9 mouse cellular contexts compared by ENCODE assay signal in the genomic region with DNA sequence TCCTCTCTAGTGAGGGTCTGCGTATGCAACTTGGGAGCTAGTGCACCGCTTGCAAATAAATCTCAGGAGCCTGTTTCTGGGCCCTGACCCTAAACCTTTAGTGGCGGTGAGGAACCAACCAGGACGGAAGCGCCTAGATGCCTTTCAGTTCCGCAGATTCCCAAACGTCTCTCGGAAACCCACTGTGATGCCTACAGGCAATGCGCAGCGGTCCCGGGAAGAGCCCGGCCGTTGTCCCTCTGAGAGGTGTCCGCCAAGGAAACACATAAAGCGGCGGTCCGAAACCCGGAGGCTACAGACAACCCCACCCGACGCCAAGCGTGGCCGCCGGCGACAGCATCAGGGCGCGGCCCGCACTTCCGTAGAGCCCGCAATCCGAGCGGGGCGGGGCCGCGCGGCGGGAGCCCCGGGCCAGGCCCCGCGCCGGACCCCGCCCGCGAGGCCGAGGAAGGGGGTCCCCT. TPM values are rescaled to one million over a fixed set of nuclear protein-coding genes. Genes with fewer than 3 reads are reported as not detected.
DNase-seq lines count a peak whose midpoint lies in the region; ATAC-seq and TF ChIP-seq lines count a peak whose summit lies in the region.
"Had no signal": no experiment of that assay in that cellular context is flagged by ENCODE, and none has a peak within 500 bp of the region (broad histone marks: within the 10 kb centered on the region; RNA-seq: fewer than 3 reads in every experiment).

No protein-coding gene starts in this region.

- DNase-seq in heart, adult 18-20 months, result peak; percentile 59 to 72
- no peak for DNase-seq in heart, adult 8-10 months (ENCODE audit: low spot score)
- peak; percentile 56 for DNase-seq in cerebellum, adult 9-11 months
- DNase-seq in heart, adult 2 months, result peak; percentile 74 to 75
- DNase-seq in kidney, adult 9 months, result peak; percentile 46
- DNase-seq in lung, embryonic 14.5 days, result peak; percentile 66
- peak; percentile 51 for DNase-seq in urinary bladder, postnatal 14 days (ENCODE audit: low spot score)

- H3K4me3 ChIP-seq in heart, adult 2 months, result peak overlapping the region; percentile 72
- peak overlapping the region; percentile 94 for H3K4me3 ChIP-seq in lung, embryonic 14.5 days (ENCODE audit: low read depth, low read length)
- peak overlapping the region; percentile 71 for H3K4me3 ChIP-seq in olfactory bulb, adult 2 months (ENCODE audit: insufficient read depth, low read depth, low read length)

- no peak for TF ChIP-seq EP300 in heart, adult 2 months (IDR thresholded peaks at IDR 0.05; ENCODE audit: insufficient read depth, low read depth, low read length)

- no peaks in the 10 kb centered on the region for H3K27me3 ChIP-seq in heart, adult 2 months (ENCODE audit: control insufficient read depth, insufficient read depth, low read length)
- no peaks in the 10 kb centered on the region for H3K27me3 ChIP-seq in lung, embryonic 14.5 days (ENCODE audit: insufficient read depth, low read length)

- peaks cover 6% of the 10 kb centered on the region for H3K36me3 ChIP-seq in heart, adult 2 months (ENCODE audit: control insufficient read depth, insufficient read depth, low read length)
- peaks cover 65% of the 10 kb centered on the region for H3K36me3 ChIP-seq in lung, embryonic 14.5 days (ENCODE audit: insufficient read depth)

- H3K4me1 ChIP-seq in heart, adult 2 months (ENCODE audit: control insufficient read depth, insufficient read depth, low read length), result peaks cover 7% of the 10 kb centered on the region
- H3K4me1 ChIP-seq in lung, embryonic 14.5 days (ENCODE audit: insufficient read depth), result peaks cover 11% of the 10 kb centered on the region
- peaks cover 20% of the 10 kb centered on the region for H3K4me1 ChIP-seq in olfactory bulb, adult 2 months (ENCODE audit: control insufficient read depth, insufficient read depth, low read length)

- peak overlapping the region; percentile 98 for H3K9ac ChIP-seq in heart, adult 2 months (ENCODE audit: low read depth, low read length)
- peak overlapping the region; percentile 93 for H3K9ac ChIP-seq in lung, embryonic 14.5 days

- 1% methylated on average over 43 of the region's 44 CpGs for WGBS in heart, adult 2 months
- under 1% methylated on average over 43 of the region's 44 CpGs for WGBS in lung, embryonic 14.5 days
- 6% methylated on average over 39 of the region's 44 CpGs for WGBS in olfactory bulb, adult 2 months

- no peaks in the 10 kb centered on the region for H3K9me3 ChIP-seq in lung, embryonic 14.5 days (ENCODE audit: low read depth, low read length)

- no peak for TF ChIP-seq POLR2A in heart, adult 2 months (IDR thresholded peaks at IDR 0.05; ENCODE audit: insufficient read depth, low read depth, low read length)
- no peak for TF ChIP-seq POLR2A in olfactory bulb, adult 2 months (IDR thresholded peaks at IDR 0.05; ENCODE audit: insufficient read depth, low read depth, low read length)

- intact Hi-C loops in heart, adult 2 months (cut with DNase I), result loop anchor here (1.0 to 5.0 kb wide), 3 partner anchors 8 to 131 kb away; partner anchors contain the start of genes Cenpx, Lrrc45, Mcrip1 and P4hb

- peaks cover 5% of the 10 kb centered on the region for H3K79me2 ChIP-seq in heart, adult 2 months (replicated peaks; ENCODE audit: control insufficient read depth, insufficient read depth, low read length)

- ATAC-seq in lung, embryonic 14.5 days (ENCODE audit: insufficient read depth), result peak; percentile 40

- H3K27ac ChIP-seq in heart, adult 2 months, result peak overlapping the region; percentile 94
- peak overlapping the region; percentile 96 for H3K27ac ChIP-seq in lung, embryonic 14.5 days (ENCODE audit: low read depth)
- H3K27ac ChIP-seq in olfactory bulb, adult 2 months (ENCODE audit: insufficient read depth, low read depth, low read length), result no peak overlapping the region

- peak overlapping the region; percentile 95 for H3K4me2 ChIP-seq in lung, embryonic 14.5 days

- TF ChIP-seq CTCF in heart, adult 2 months (IDR thresholded peaks at IDR 0.05), result no peak
- TF ChIP-seq CTCF in lung, embryonic 14.5 days (IDR thresholded peaks at IDR 0.05; ENCODE audit: low read depth), result no peak
- TF ChIP-seq CTCF in olfactory bulb, adult 2 months (IDR thresholded peaks at IDR 0.05; ENCODE audit: insufficient read depth, low read depth, low read length), result 0 out of 2 replicates have a peak, but pooled peaks have one; percentile 8

RNA-seq across cellular contexts. Expression of gene Arhgdia, which starts 0.5 kb away (rescaled TPM):
- total RNA-seq in heart, adult 18-20 months (2021), result 100 to 1,000 TPM; 133 to 144 TPM
- total RNA-seq in heart, adult 8-10 months (2022), result 100 to 1,000 TPM; 130 to 152 (median 141) TPM
- total RNA-seq in heart, adult 2 months (2021), result 100 to 1,000 TPM; 139 to 144 TPM
- 245 and 257 TPM in 2 replicates for polyA plus RNA-seq in heart, adult 2 months (2012; rRNA removed)
- polyA plus RNA-seq in lung, embryonic 14.5 days (2014; fragmentation: Nextera tagmentation; extraction: Ambion mirVana), result 717 and 734 TPM in 2 replicates
- polyA plus RNA-seq in olfactory bulb, adult 2 months (2012; ENCODE audit: insufficient read depth, insufficient read length, low replicate concordance, missing spikeins), result 143 TPM in 1 of 2 replicates, not detected in the other

RNA-seq across cellular contexts. Expression of gene P4hb, which starts 7.8 kb away (rescaled TPM):
- total RNA-seq in heart, adult 18-20 months (2021), result 100 to 1,000 TPM; 230 TPM
- 100 to 1,000 TPM; 217 to 256 (median 229) TPM for total RNA-seq in heart, adult 8-10 months (2022)
- total RNA-seq in heart, adult 2 months (2021), result 100 to 1,000 TPM; 221 to 246 TPM
- polyA plus RNA-seq in heart, adult 2 months (2012; rRNA removed), result 115 and 174 TPM in 2 replicates
- 872 and 897 TPM in 2 replicates for polyA plus RNA-seq in lung, embryonic 14.5 days (2014; fragmentation: Nextera tagmentation; extraction: Ambion mirVana)
- 309 TPM in 1 of 2 replicates, not detected in the other for polyA plus RNA-seq in olfactory bulb, adult 2 months (2012; ENCODE audit: insufficient read depth, insufficient read length, low replicate concordance, missing spikeins)

RNA-seq across cellular contexts. Expression of gene Alyref, which starts 17.3 kb away (rescaled TPM):
- 10 to 100 TPM; 44.1 to 46.9 TPM for total RNA-seq in heart, adult 18-20 months (2021)
- 10 to 100 TPM; 32.3 to 51.0 (median 45.7) TPM for total RNA-seq in heart, adult 8-10 months (2022)
- total RNA-seq in heart, adult 2 months (2021), result 10 to 100 TPM; 48.7 to 52.0 TPM
- 13.6 and 15.6 TPM in 2 replicates for polyA plus RNA-seq in heart, adult 2 months (2012; rRNA removed)
- polyA plus RNA-seq in lung, embryonic 14.5 days (2014; fragmentation: Nextera tagmentation; extraction: Ambion mirVana), result 617 and 627 TPM in 2 replicates
- not detected in 2 replicates for polyA plus RNA-seq in olfactory bulb, adult 2 months (2012; ENCODE audit: insufficient read depth, insufficient read length, low replicate concordance, missing spikeins)

RNA-seq across cellular contexts. Expression of gene Anapc11, which starts 17.3 kb away (rescaled TPM):
- 10 to 100 TPM; 84.4 to 89.0 TPM for total RNA-seq in heart, adult 18-20 months (2021)
- 10 to 100 TPM; 77.9 to 91.8 (median 84.8) TPM for total RNA-seq in heart, adult 8-10 months (2022)
- total RNA-seq in heart, adult 2 months (2021), result 10 to 100 TPM; 79.9 to 89.0 TPM
- 87.8 and 105 TPM in 2 replicates for polyA plus RNA-seq in heart, adult 2 months (2012; rRNA removed)
- 229 and 237 TPM in 2 replicates for polyA plus RNA-seq in lung, embryonic 14.5 days (2014; fragmentation: Nextera tagmentation; extraction: Ambion mirVana)
- not detected in 2 replicates for polyA plus RNA-seq in olfactory bulb, adult 2 months (2012; ENCODE audit: insufficient read depth, insufficient read length, low replicate concordance, missing spikeins)

RNA-seq across cellular contexts. Expression of gene Npb, which starts 27.4 kb away (rescaled TPM):
- not detected for total RNA-seq in heart, adult 18-20 months (2021)
- under 1 TPM in 1 of 4 experiments, not detected in 3; 0.73 TPM for total RNA-seq in heart, adult 8-10 months (2022)
- not detected for total RNA-seq in heart, adult 2 months (2021)
- polyA plus RNA-seq in heart, adult 2 months (2012; rRNA removed), result not detected in 2 replicates
- polyA plus RNA-seq in lung, embryonic 14.5 days (2014; fragmentation: Nextera tagmentation; extraction: Ambion mirVana), result 0.89 and 1.3 TPM in 2 replicates
- not detected in 2 replicates for polyA plus RNA-seq in olfactory bulb, adult 2 months (2012; ENCODE audit: insufficient read depth, insufficient read length, low replicate concordance, missing spikeins)
- total RNA-seq: neutrophil, adult 5-6 weeks had no signal
